Mouse (Mus musculus) lung, postnatal 0 days (tissue): ENCODE results near the gene Arhgef38.

Source experiments
- CTCF ChIP-seq: IDR thresholded peaks from 2 replicates; pipeline ENCODE4 v1.5.1; 2016; ENCODE audit warnings: antibody characterized with exemption, mild to moderate bottlenecking
- EP300 ChIP-seq: IDR thresholded peaks from 2 replicates; pipeline ENCODE4 v1.6.1; 2016; ENCODE audit warnings: antibody characterized with exemption, mild to moderate bottlenecking, control low read depth

DNA sequence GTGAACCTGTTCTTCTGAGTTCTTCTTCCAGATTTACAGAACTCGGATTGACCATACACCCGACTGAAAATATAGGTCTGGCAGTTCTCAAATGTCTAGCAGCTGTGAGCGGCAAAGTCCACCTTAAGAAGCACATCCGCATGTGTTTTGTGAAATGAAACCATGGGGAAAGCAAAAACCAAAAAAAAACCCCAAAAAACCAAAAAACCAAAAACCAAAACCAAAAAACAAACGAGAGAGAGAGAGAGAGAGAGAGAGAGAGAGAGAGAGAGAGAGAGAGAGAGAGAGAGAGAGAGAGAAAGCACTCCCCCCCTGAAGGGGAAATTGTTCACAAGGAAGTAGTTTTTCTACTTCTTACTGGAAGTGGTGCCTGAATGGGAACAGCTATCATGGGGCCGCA lies 67.2 kb downstream of the Arhgef38 start:
- TF ChIP-seq CTCF (no peak), EP300 (no peak)
